Mouse (Mus musculus) thymus, postnatal 36 days (tissue): Measurements from ENCODE around the gene Samd1.
A peak's percentile ranks its signal among the peaks of the same experiment; 100 is the strongest.

Experiments used
- DNase-seq, 2 experiments: peaks; one replicate each; pipeline ENCODE4 v3.0.0; 2022; ENCODE audit warnings: mixed read lengths in 2 of 2

Gene Samd1

DNA sequence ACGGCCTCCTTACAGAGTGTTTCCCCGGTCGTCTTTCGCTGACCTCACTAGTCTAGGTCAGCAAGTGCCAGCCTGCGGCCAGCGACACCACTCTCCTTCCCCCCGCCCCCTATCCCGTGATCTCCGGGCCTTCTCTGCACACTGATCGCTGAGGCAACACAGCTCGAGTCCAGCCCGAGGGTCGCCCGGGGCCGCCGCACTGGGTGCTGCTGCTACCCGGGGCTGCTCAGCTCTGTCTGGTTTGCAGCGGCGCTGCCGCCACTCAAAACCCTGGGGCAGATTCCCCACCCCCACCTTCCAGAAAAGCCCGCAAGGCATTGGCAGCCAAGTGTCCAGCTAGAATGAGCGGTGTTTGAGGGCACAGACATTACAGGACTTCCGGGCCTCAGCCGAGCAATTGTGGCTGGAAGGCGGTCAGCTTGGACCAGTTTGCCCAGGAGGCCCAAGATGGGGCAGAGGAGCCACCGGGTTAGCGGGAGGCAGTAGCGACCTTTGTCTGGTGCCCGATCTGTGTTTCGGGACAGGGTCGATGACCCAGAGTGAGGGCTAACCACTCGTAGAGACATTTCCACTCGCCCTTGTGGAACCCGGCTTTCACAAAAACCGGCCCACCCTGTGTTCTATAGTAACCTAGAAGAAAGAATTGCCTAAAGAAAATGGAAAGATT is 15.2 kb downstream of the Samd1 start:
- DNase-seq: no peak

DNA sequence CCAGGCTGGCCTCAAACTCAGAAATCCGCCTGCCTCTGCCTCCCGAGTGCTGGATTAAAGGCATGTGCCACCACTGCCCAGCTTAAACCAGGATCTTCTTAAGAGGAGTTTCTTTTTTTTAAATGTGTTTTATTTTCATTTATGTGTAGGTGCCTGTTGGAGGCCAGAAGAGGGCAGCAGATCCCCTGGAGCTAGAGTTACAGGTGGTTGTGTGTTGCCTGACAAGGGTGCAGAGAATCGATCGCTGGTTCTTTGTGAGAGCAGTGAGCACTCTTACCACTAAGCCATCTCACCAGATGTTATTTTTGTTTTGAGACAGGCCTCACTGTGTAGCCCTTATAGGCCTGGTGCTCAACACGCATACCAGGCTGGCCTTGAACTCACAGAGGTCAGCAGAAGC is 18.4 kb downstream of the Samd1 start:
- DNase-seq: no peak

DNA sequence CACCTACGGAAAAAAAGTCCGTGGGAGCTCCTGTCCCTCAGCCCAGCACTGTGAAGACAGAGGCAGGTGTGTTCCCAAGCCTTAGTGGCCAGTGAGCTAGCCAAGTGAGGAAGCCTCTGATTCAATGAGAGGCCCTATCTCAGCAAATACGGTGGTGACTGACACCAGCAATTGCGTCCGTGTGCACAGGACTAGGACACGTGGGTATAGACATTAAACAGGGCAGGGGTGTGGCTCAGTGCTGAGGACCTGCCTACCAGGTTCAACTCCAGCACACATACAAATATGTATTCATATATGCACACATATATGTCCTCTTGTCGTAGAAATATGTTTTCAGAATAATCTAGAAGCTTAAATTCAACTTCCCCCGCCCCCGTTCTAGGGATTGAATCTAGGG is 22.3 kb downstream of the Samd1 start:
- DNase-seq: no peak

DNA sequence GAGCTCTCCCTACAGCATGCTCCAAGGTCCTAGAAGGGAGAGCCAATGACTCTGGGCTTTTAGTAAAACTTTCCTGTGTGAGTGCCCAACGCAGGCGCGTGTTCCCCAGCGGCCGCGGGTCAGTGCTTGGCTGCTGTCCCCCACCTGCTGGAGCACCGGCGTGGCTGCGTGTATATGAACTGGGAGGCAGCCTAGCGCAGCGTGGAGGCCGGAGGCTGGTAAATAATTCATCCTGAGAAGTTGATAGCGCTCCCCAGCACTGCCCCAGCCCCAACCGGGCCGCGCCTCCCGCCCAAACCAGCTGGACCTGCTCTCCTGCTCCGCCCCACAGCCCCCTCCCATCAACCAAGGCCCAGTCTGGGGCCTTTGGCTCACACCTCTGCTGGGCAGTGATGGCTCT is 23.6 kb downstream of the Samd1 start, which contains the start of gene Palm3:
Gene Palm3, plus strand, starts transcription at position 376 of the 400 bp plus-strand sequence.
- no peak for DNase-seq

DNA sequence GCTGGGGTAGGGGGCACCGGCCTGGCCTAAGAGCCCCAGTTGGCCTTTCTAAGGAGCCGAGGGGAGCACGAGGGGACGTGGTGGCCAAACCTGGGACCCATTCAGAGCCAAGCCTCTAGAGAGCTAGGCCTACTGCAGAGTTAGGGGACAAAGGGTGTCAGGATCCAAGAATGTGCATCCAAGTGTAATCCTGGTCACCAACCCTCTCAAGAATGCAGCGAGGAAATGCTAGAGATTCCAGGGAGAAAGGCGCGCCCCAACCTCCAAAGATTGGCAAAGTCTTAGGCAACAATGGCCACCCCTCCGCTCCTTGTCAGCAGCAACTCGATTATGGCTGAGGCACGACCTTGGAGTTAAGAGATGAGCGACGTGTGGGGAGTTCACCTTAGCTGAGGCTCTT is 24.1 kb downstream of the Samd1 start:
- no peak for DNase-seq

DNA sequence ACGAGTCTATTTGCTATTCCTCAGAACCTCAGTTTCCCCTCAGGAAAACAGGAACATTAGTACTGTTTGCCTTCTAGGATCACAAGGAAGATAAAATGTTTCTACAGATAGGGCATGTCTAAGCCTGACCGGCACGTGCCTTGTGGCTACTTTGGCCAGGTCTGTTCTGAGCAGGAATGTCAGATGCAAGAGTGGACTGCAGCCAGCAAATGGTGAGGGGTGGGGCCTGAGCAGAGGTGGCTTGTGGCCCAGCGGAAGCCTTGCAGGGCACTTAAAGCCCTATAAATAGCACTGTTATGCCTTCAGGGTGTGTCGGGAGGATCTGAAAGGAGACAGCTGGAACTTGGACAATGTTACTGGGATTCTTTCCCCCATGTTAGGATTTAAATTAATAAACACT is 25.6 kb downstream of the Samd1 start:
- DNase-seq: no peak

DNA sequence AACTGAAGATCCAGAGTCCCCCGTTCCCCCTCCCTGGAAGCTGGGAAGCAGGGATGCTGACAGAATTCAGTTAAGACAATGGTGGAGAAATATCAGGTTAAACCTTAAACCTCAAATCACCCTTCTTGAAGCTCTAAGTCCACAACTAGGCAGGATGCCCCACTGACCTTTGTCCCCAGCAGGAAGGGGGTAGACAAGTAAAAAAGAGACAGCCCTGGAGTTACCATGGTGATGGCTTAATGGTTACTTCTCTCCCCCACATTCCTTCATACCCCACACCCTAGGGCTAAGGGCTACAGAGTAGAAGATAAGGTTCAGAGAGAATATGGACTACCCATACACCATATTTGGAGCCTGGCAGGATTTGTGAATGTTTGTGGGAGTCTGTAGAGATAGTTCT is 26.2 kb downstream of the Samd1 start:
- no peak for DNase-seq

DNA sequence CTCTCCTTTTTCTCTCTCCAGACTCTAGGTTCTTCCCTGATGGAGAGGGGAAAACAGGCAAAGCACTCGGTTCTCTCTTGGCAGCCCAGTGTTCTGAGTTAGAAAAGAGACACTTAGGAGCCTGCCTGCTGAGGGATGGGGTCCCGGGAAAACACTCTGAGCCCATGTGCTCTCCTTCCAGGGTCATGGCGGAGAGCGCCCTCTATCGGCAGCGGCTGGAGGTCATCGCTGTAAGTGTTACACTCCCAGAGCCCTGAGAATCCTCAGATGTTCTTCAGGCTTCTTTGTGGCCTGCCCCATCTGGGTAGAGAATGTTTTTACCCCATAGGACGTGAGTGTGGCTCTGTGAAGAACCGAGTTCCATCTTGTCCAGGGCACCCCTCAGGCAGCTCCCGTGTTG is 26.7 kb downstream of the Samd1 start:
- DNase-seq: peak; percentile 66 to 67

DNA sequence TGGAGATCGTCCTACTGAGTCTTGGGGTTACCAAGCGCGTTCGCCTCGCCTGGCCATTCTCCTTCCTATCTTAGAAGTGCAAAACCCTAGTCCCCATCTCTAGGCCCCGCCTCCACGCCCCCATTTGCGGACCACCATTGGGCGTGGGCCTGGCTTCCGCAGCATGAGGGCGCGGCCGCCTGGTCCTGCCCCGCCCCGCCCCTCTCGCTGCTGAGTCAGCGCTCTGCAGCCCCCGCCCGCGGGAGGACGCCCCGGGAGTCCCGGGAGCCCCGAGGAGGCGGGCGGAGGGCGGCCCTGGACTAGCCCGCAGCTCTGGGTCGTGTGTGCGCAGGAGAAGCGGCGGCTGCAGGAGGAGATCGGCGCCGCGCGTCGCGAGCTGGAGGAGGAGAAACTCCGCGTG is 28.4 kb downstream of the Samd1 start:
- peak; percentile 79 to 86 for DNase-seq

DNA sequence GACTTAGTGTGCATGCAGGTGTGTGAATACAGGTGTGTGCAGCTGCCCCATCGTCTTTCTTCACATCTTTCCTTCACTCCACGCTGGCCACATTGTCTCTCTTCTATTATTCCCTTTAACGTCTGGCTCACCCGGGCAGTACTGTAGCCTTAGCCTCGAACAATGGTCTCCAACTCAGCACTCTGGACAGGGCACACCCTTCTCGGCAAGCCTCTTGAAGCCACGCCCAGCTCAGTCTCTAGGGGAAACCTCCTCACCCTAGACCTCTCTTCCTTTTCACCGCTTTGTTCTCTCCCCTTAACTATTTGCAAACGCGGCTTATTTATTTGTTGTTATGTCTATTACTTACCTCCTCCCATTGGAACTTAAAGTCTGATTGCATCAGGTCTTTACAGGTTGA is 30.0 kb downstream of the Samd1 start:
- DNase-seq: no peak

DNA sequence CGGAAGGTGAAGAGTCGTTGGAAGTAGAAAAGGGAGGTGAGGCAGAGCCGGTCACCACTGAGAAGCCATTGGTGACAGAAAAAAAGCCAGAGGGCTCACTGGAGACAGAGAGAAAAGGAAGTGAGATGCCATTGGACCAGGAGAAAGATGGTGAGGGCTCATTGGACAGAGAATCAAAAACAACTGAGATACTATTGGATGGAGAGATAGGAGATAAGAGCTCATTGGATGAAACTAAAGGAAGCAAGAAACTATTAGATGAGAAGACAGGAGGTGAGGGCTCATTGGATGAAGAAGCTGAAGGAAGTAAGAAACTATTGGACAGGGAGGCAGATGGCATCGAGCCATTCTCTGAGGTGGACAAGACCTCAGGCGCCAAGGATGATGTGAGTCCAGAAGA is 31.8 kb downstream of the Samd1 start:
- DNase-seq: no peak

DNA sequence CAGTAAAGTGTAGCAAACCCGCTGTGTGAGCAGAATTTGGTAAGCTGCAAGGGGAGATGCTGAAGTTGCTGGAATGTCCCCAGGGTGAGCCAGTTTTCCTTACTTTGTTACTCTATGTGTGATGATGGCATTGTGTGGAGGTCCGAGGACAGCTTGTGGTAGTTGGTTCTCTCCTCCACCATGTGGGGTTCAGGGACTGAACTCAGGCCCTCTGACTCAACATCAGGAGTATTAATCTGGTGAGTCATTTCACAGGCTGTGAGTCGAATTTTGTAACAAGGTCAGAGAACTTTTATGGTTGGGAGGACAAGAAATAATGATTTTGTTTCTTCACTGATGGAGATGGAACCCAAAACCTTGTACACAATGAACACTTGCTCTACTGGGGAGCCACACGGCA is 35.3 kb downstream of the Samd1 start:
- DNase-seq: no peak

DNA sequence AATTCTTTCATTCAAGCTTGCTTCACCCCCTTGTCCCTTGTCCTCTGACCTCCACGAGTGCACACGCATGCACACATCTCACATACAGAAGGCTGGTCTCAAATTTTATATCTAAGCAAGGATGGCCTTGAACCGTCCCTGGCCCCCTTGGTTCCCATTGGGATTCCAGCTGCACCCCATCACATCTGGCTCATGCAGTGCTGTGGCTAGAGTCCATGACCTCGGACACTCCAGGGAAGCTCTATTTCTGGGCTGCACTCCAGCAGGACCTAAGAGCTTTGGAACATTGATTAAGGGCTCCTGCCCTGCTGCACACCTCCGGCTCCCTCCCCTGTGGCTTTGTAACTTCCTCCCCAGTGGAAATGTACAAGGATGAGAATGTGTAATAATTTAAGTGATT is 40.5 kb downstream of the Samd1 start:
- DNase-seq: no peak

DNA sequence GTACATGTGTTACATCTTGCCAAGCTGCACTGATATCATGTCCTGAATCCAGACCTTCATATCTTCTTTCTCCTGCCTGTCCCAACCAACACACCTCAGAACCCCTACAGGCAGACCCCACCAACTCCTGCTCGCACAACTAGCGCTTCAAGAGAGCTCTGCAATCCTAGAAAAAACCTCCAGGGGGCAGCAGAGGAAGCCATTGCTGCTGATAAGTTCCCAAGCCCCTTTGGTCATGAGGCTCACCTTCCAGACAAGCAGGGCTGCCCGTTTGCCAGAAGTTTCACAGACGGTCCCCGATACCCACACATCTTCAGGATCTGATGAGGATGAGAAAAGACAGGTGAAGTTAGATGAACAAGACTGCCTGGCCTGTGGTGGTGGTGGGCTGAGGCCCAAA is 41.6 kb downstream of the Samd1 start:
- peak; percentile 76 to 80 for DNase-seq

DNA sequence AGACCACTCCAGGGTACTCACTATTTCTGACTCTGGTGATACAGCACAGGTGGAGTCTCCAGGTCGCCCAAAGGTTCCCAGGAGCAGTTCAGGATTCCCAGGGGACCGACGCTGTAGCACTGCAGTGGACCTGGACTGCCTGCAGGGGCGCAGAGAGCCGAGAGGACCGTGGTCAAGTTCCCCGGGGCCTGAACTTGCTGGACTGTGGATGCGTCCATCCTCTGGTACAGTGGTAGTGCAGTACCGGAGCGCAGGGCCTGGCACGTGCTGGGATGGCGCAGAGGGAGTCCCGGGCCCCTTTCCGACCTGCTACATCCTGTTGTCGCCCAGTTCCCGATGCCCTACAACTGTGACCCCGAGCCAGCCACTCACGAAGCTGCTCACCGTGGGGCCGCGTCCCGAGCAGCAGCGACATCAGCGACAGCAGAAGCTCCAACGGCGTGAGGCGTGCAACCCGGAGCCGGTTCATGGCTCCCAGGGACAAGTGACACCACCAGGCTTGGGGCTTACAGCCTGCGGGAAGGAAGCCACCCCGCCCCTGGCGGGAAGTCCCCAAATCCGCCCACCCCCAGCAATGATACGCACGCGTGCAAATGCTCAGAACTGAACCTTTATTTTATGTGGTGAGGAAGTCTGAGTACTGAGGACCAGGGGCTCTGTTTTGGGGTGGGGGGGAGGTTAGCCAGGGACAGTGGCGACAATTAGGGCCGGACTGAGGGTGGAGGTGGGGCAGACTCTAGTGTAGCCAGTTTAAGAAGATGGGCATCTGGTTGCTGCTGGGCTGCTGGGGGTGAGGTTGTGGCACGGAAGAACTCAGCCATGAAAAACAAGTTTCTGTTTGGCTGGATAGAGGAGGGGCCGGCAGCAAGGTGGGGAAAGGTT is 44.8 kb downstream of the Samd1 start, which contains the start of gene Il27ra:
Gene Il27ra, minus strand, starts transcription at position 524 of the 882 bp plus-strand sequence.
- peak; percentile 80 to 84 for DNase-seq

DNA sequence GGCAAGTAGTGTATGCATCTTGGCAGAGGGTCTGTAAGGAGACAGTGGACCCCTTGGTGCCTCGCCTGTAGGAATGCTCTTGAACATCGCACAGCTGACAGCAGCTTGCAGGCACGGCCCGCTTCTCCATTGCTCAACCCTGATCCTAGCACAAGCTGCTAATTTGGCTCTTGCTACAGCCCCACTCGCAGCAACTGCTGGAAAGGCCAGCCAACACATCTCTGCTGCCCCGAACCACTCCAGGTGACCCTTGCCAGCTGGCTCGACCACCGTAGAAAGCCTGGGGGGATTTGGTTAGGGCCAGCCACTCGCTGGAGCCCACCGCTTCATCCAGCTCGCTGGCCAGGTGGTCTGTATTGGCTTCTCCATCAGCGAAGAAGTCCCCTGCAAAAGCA is 45.5 kb downstream of the Samd1 start:
- no peak for DNase-seq

DNA sequence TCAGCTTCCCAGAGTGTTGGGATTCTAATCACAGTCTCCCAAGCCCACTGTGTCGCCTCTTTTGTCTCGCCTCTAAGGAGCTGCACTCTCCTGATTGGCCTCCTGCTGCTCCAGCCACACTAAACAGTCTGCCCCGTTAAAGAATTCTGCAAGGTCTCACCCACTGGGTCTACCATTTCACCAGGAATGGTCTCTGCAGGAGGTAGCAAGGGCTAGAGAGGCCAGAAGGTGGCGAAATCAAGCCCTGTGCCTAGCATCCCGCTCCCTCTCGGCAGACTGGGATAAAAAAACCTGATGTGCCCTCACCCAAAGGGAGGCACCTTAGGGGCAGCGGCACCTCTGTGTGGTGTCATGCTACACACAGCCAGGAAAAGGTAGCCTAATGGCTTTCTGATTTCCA is 46.6 kb downstream of the Samd1 start:
- no peak for DNase-seq

DNA sequence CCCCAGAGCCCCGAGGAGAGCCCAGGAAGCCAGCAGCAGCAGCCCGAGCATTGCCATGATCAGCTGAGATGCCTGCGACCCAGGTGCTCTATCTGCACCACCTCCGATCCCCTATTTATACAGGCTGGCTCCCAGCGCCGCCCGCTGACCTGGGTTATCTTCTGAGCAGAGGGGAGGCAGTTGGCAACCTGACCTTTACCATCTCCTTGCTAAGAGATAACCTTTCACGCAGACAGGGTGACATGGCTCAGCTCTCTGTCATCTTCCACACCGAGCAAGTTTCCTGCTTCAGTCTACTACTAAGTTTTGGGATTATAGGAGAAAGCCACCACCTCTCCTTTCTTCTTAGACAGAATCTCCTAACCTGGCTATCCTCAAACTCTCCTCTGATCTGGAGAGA is 47.4 kb downstream of the Samd1 start, which contains the start of gene Rln3:
Gene Rln3, minus strand, starts transcription at position 101 of the 400 bp plus-strand sequence.
- DNase-seq: no peak

DNA sequence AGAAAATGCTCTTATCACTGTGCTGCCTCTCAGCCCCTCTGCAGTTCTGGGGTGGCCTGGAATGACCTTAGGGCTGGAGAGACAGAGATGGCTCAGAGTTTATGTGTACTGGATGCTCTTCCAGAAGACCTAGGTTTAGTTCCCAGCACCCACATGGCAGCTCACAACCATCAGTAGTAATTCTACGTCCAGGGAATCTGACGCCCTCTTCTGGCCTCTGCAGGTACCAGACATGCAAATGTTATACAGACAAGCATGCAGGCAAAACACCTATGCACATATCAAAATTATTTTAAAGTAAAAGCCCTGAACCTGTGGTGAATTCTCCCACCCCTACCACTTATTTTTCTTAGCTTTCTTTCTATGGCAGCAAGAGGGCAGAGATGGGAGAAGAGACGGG is 49.0 kb downstream of the Samd1 start:
- no peak for DNase-seq

DNA sequence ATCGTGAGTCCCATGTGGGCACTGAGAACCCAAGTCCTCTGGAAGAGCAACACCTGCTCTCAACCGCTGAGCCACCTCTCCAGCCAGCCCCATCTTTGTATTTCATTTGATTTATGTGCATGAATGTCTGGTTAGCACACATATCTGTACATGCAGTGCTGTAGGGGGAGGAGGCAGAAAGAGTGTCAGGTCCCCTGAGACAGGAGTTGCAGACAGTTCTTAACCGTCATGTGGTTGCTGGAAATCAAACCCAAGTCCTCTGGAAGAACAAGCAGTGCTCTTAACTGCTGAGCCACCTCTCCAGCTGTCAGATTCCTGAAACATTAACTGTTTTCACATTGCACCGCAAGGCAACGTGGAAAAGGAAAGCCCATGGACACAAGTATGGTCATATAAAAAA is 50.7 kb downstream of the Samd1 start:
- no peak for DNase-seq
